Mouse (Mus musculus) limb, embryonic 15.5 days (tissue): ENCODE measurements around the gene A630001G21Rik. TPM values are rescaled to one million over a fixed set of nuclear protein-coding genes. Genes with fewer than 3 reads are reported as not detected.

Experiments
- ATAC-seq: fragments of 200-750 bp; cut with Nextera tagmentation; 2 replicates; pipeline ENCODE4 v1.8.0; 2017; ENCODE audit warnings: low read depth, moderate TSS enrichment; ENCODE audit not compliant: insufficient number of reproducible peaks, low FRiP score, low TSS enrichment
- H3K27ac ChIP-seq: fragments of 300-500 bp; sonication (generic); 2 replicates; pipeline ENCODE4 v1.5.1; 2015; ENCODE audit warnings: moderate library complexity, mild to moderate bottlenecking, inconsistent platforms
- H3K27me3 ChIP-seq: fragments of 300-500 bp; sonication (generic); 2 replicates; pipeline ENCODE4 v1.6.1; 2015; ENCODE audit warnings: inconsistent platforms
- H3K36me3 ChIP-seq: fragments of 300-500 bp; sonication (generic); 2 replicates; pipeline ENCODE4 v1.6.1; 2015; ENCODE audit warnings: inconsistent platforms
- H3K4me1 ChIP-seq: fragments of 300-500 bp; sonication (generic); 2 replicates; pipeline ENCODE4 v1.6.1; 2015; ENCODE audit warnings: inconsistent platforms
- H3K4me2 ChIP-seq: fragments of 300-500 bp; sonication (generic); 2 replicates; pipeline ENCODE4 v1.6.1; 2015; ENCODE audit warnings: mild to moderate bottlenecking, inconsistent platforms
- H3K4me3 ChIP-seq: fragments of 300-500 bp; sonication (generic); 2 replicates; pipeline ENCODE4 v1.5.1; 2015; ENCODE audit warnings: mild to moderate bottlenecking, inconsistent platforms
- H3K9ac ChIP-seq: fragments of 300-500 bp; sonication (generic); 2 replicates; pipeline ENCODE4 v1.6.1; 2015; ENCODE audit warnings: inconsistent platforms
- H3K9me3 ChIP-seq: fragments of 300-500 bp; sonication (generic); 2 replicates; pipeline ENCODE4 v1.6.1; 2016; ENCODE audit warnings: inconsistent platforms
- WGBS: fragments of 180-500 bp; shearing (Covaris S2); methylation state at CpG from one replicate; pipeline ENCODE4 v1.1.7; 2015; 5-methylcytosine and 5-hydroxymethylcytosine counted together
- microRNA-seq: library from miRNA; unstranded; fragments of <30 nt; microRNA quantifications from one replicate; pipeline ENCODE4, GENCODE M21; 2016
- polyA plus RNA-seq: library from polyadenylated mRNA; unstranded; fragments of >200 nt; fragmentation: Nextera tagmentation; extraction: Ambion mirVana; gene quantifications from 2 replicates; pipeline ENCODE4 v1.2.1, GENCODE M21; 2015

A630001G21Rik gene
- polyA plus RNA-seq, 1 experiment from 2014 or later: 1.0 TPM

- WGBS: 83% methylated on average over 3 of the region's 3 CpGs
- H3K36me3 ChIP-seq: no peaks in the 10 kb centered on the region
- no peaks in the 10 kb centered on the region for H3K9me3 ChIP-seq
- H3K4me3 ChIP-seq: no peak overlapping the region
- H3K27ac ChIP-seq: no peak overlapping the region
- H3K4me2 ChIP-seq: no peak overlapping the region
- no peak overlapping the region for H3K9ac ChIP-seq
- H3K4me1 ChIP-seq: no peaks in the 10 kb centered on the region
- no peak for ATAC-seq
- H3K27me3 ChIP-seq: no peaks in the 10 kb centered on the region
These were observed 85.2 kb downstream of the A630001G21Rik start for GRCm38 (mm10) chr1:85693280-85693679.

- no peaks in the 10 kb centered on the region for H3K9me3 ChIP-seq
- WGBS: 71% methylated on average over 1 of the region's 1 CpGs
- H3K27me3 ChIP-seq: no peaks in the 10 kb centered on the region
- no peaks in the 10 kb centered on the region for H3K4me1 ChIP-seq
- ATAC-seq: no peak
- H3K9ac ChIP-seq: no peak overlapping the region
- H3K4me3 ChIP-seq: no peak overlapping the region
- H3K27ac ChIP-seq: no peak overlapping the region
- H3K4me2 ChIP-seq: no peak overlapping the region
- no peaks in the 10 kb centered on the region for H3K36me3 ChIP-seq
These were observed 86.2 kb downstream of the A630001G21Rik start for GRCm38 (mm10) chr1:85692281-85692680.

GRCm38 (mm10) chr1:85690544-85690943 is 87.9 kb downstream of the A630001G21Rik start:
- no peak for ATAC-seq

GRCm38 (mm10) chr1:85687346-85687745 is 91.1 kb downstream of the A630001G21Rik start:
- Histone ChIP-seq H3K27ac (no peak overlapping the region), H3K4me2 (no peak overlapping the region), H3K4me3 (no peak overlapping the region), H3K9ac (no peak overlapping the region), H3K4me1 (no peaks in the 10 kb centered on the region), H3K27me3 (no peaks in the 10 kb centered on the region), H3K9me3 (no peaks in the 10 kb centered on the region), H3K36me3 (no peaks in the 10 kb centered on the region)
- 30% methylated on average over 5 of the region's 5 CpGs for WGBS
- ATAC-seq: no peak

More at GRCm38 (mm10) chr1:85690544-85690943, 87.9 kb downstream of the A630001G21Rik start:
- H3K4me1 ChIP-seq: no peaks in the 10 kb centered on the region
- H3K4me2 ChIP-seq: no peak overlapping the region
- no peak overlapping the region for H3K4me3 ChIP-seq
- no peaks in the 10 kb centered on the region for H3K27me3 ChIP-seq
- H3K27ac ChIP-seq: no peak overlapping the region
- H3K9ac ChIP-seq: no peak overlapping the region
- no peaks in the 10 kb centered on the region for H3K36me3 ChIP-seq
- WGBS: 74% methylated on average over 3 of the region's 3 CpGs
- no peaks in the 10 kb centered on the region for H3K9me3 ChIP-seq

- Histone ChIP-seq H3K4me3 (no peak overlapping the region), H3K27ac (no peak overlapping the region), H3K4me2 (no peak overlapping the region), H3K27me3 (no peaks in the 10 kb centered on the region), H3K36me3 (no peaks in the 10 kb centered on the region), H3K9me3 (no peaks in the 10 kb centered on the region), H3K4me1 (no peaks in the 10 kb centered on the region), H3K9ac (no peak overlapping the region)
- WGBS: 53% methylated on average over 5 of the region's 5 CpGs
- no peak for ATAC-seq
These were observed 91.8 kb downstream of the A630001G21Rik start for GRCm38 (mm10) chr1:85686666-85687065.

GRCm38 (mm10) chr1:85680226-85680625 is 98.2 kb downstream of the A630001G21Rik start:
- Histone ChIP-seq H3K9me3 (no peaks in the 10 kb centered on the region), H3K36me3 (no peaks in the 10 kb centered on the region), H3K4me1 (no peaks in the 10 kb centered on the region), H3K9ac (no peak overlapping the region), H3K4me3 (no peak overlapping the region), H3K27ac (no peak overlapping the region), H3K4me2 (no peak overlapping the region), H3K27me3 (no peaks in the 10 kb centered on the region)
- 56% methylated on average over 4 of the region's 4 CpGs for WGBS
- no peak for ATAC-seq

Small RNAs within 50 kb of the gene (microRNA-seq; reads per million reads assigned to microRNA genes)
- gene Gm25472 (not detected), gene Mir8096 (not detected)

Other genes with a start within 250 kb of the A630001G21Rik start
- gene G530012D18Rik, start 203.0 kb downstream of the A630001G21Rik start, polyA plus RNA-seq: not detected in 2 replicates
- gene Sp110, start 179.8 kb downstream of the A630001G21Rik start, polyA plus RNA-seq: 2.1 and 2.3 TPM in 2 replicates
- 1.4 and 1.9 TPM in 2 replicates for gene Sp140, start 178.3 kb downstream of the A630001G21Rik start, polyA plus RNA-seq
- 2.2 and 3.0 TPM in 2 replicates for gene Sp100, start 128.7 kb downstream of the A630001G21Rik start, polyA plus RNA-seq
- 20.5 and 26.9 TPM in 2 replicates for gene Cab39, start 14.8 kb upstream of the A630001G21Rik start, polyA plus RNA-seq
- gene Itm2c, start 115.6 kb upstream of the A630001G21Rik start, polyA plus RNA-seq: 306 and 309 TPM in 2 replicates
- gene 4933407L21Rik, start 149.8 kb upstream of the A630001G21Rik start, polyA plus RNA-seq: 0.35 and 0.55 TPM in 2 replicates
- gene Gpr55, start 182.4 kb upstream of the A630001G21Rik start, polyA plus RNA-seq: 0.06 and 0.15 TPM in 2 replicates
- not detected in 2 replicates for gene Spata3, start 238.2 kb upstream of the A630001G21Rik start, polyA plus RNA-seq